Mouse (Mus musculus): ENCODE measurements around the gene Maml3. TPM values are rescaled to one million over a fixed set of nuclear protein-coding genes. Genes with fewer than 3 reads are reported as not detected.

Gene Maml3
- total RNA-seq, 1 experiment, result 1.2 TPM

- Histone ChIP-seq H3K4me1 (ENCODE audit: control insufficient read depth in 2 of 2, insufficient read depth in 2 of 2, low read length in 2 of 2, poor library complexity in 1 of 2) (peaks cover 0 to 3% of the 10 kb centered on the region in 2 experiments; a peak in 1 of 4 replicates), H3K9ac (ENCODE audit: insufficient read depth, low read depth, low read length, poor library complexity, severe bottlenecking) (no peak overlapping the region), H3K27ac (ENCODE audit: insufficient read depth, low read depth, low read length, poor library complexity, severe bottlenecking) (no peak overlapping the region), H3K36me3 (ENCODE audit: control insufficient read depth, insufficient read depth, low read length, poor library complexity, severe bottlenecking) (no peaks in the 10 kb centered on the region), H3K9me3 (ENCODE audit: control insufficient read depth, insufficient read depth, low read depth, low read length) (no peaks in the 10 kb centered on the region), H3K4me3 (ENCODE audit: insufficient read depth in 1 of 2, low read depth in 1 of 2, low read length in 2 of 2, poor library complexity in 1 of 2, severe bottlenecking in 1 of 2) (no peak overlapping the region)
- in situ Hi-C loops (cut with MboI; ENCODE audit: low sequenced_read_pairs in 2 of 2, unreplicated experiment in 2 of 2), result no loop called here
- DNase-seq (ENCODE audit: low read depth, low spot score), result no peak
- TF ChIP-seq CHD2 (IDR thresholded peaks at IDR 0.05; ENCODE audit: low read depth, low read length), result no peak
- no peak for TF ChIP-seq MAFK (IDR thresholded peaks at IDR 0.05; ENCODE audit: insufficient read depth, low read depth, low read length)
- no peak for TF ChIP-seq ZNF384 (IDR thresholded peaks at IDR 0.05; ENCODE audit: low read depth, low read length)
- no peak for TF ChIP-seq HCFC1 (IDR thresholded peaks at IDR 0.05; ENCODE audit: borderline replicate concordance, insufficient read depth, low read length)
- no peak for TF ChIP-seq ZC3H11A (IDR thresholded peaks at IDR 0.05; ENCODE audit: borderline replicate concordance, low read depth, low read length)
Measured at GRCm38 (mm10) chr3:51686791-51687190, 418.1 kb downstream of the Maml3 start.

GRCm38 (mm10) chr3:51686316-51686715, 418.6 kb downstream of the Maml3 start:
- DNase-seq (ENCODE audit: low read depth, low spot score), result no peak
- in situ Hi-C loops (cut with MboI; ENCODE audit: low sequenced_read_pairs in 2 of 2, unreplicated experiment in 2 of 2), result no loop called here
- no peaks in the 10 kb centered on the region for H3K9me3 ChIP-seq (ENCODE audit: control insufficient read depth, insufficient read depth, low read depth, low read length)
- no peak for TF ChIP-seq HCFC1 (IDR thresholded peaks at IDR 0.05; ENCODE audit: borderline replicate concordance, insufficient read depth, low read length)
- H3K4me1 ChIP-seq (ENCODE audit: control insufficient read depth in 2 of 2, insufficient read depth in 2 of 2, low read length in 2 of 2, poor library complexity in 1 of 2), result peaks cover 0 to 3% of the 10 kb centered on the region in 2 experiments; a peak in 1 of 4 replicates
- no peaks in the 10 kb centered on the region for H3K36me3 ChIP-seq (ENCODE audit: control insufficient read depth, insufficient read depth, low read length, poor library complexity, severe bottlenecking)
- H3K9ac ChIP-seq (ENCODE audit: insufficient read depth, low read depth, low read length, poor library complexity, severe bottlenecking), result no peak overlapping the region
- no peak overlapping the region for H3K27ac ChIP-seq (ENCODE audit: insufficient read depth, low read depth, low read length, poor library complexity, severe bottlenecking)
- H3K4me3 ChIP-seq (ENCODE audit: insufficient read depth in 1 of 2, low read depth in 1 of 2, low read length in 2 of 2, poor library complexity in 1 of 2, severe bottlenecking in 1 of 2), result no peak overlapping the region

DNA sequence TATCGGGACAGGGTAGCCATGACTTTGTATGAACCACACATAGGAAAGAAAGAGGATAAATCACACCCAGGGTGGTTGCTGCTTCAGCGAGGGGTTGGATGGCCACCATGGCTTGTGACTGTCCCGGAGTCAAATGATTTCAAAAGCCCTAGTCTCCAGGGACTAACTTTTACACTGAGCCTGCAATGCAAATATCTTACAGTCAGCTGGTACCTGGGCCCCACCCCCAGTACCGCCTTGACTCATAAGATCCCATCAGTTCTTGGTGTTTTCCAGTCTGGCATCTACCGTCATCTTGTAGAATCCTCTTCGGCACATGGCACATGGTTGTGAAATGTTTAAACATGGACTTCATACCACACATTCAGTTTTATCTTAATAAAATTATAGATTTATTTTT, 419.3 kb downstream of the Maml3 start:
- Histone ChIP-seq H3K9me3 (ENCODE audit: control insufficient read depth, insufficient read depth, low read depth, low read length) (no peaks in the 10 kb centered on the region), H3K4me1 (ENCODE audit: control insufficient read depth in 2 of 2, insufficient read depth in 2 of 2, low read length in 2 of 2, poor library complexity in 1 of 2) (peaks cover 0 to 1% of the 10 kb centered on the region in 2 experiments; a peak in 1 of 4 replicates), H3K4me3 (ENCODE audit: insufficient read depth in 1 of 2, low read depth in 1 of 2, low read length in 2 of 2, poor library complexity in 1 of 2, severe bottlenecking in 1 of 2) (no peak overlapping the region), H3K27ac (ENCODE audit: insufficient read depth, low read depth, low read length, poor library complexity, severe bottlenecking) (no peak overlapping the region), H3K36me3 (ENCODE audit: control insufficient read depth, insufficient read depth, low read length, poor library complexity, severe bottlenecking) (no peaks in the 10 kb centered on the region), H3K9ac (ENCODE audit: insufficient read depth, low read depth, low read length, poor library complexity, severe bottlenecking) (no peak overlapping the region)
- DNase-seq (ENCODE audit: low read depth, low spot score), result no peak
- no peak for TF ChIP-seq HCFC1 (IDR thresholded peaks at IDR 0.05; ENCODE audit: borderline replicate concordance, insufficient read depth, low read length)
- no peak for TF ChIP-seq MAFK (IDR thresholded peaks at IDR 0.05; ENCODE audit: insufficient read depth, low read depth, low read length)
- TF ChIP-seq ZNF384 (IDR thresholded peaks at IDR 0.05; ENCODE audit: low read depth, low read length), result no peak
- no peak for TF ChIP-seq ZC3H11A (IDR thresholded peaks at IDR 0.05; ENCODE audit: borderline replicate concordance, low read depth, low read length)
- TF ChIP-seq CHD2 (IDR thresholded peaks at IDR 0.05; ENCODE audit: low read depth, low read length), result no peak
- in situ Hi-C loops (cut with MboI; ENCODE audit: low sequenced_read_pairs in 2 of 2, unreplicated experiment in 2 of 2), result no loop called here

DNA sequence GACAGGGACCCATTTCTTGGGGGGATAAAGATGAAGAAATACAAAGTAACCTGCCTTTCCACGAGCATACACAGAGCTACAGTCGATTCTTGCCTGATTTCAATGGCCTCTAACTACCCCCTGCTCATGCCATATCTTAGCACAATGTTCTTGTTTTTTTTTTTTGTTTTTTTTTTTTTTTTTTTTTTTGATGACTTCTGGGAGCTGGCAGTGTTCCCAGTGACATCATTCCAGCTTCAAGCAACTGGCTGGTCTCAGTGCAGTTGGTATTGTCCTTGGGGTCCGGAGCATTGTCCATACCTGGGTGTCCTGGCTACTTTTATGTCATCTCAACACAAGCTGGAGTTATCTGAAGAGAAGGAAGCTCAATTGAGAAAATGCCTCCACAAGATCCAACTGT, 429.9 kb downstream of the Maml3 start:
- H3K4me1 ChIP-seq (ENCODE audit: control insufficient read depth in 2 of 2, insufficient read depth in 2 of 2, low read length in 2 of 2, poor library complexity in 1 of 2), result peaks cover 7 to 12% of the 10 kb centered on the region in 2 experiments; a peak in 2 of 4 replicates
- no peak for DNase-seq (ENCODE audit: low read depth, low spot score)
- H3K36me3 ChIP-seq (ENCODE audit: control insufficient read depth, insufficient read depth, low read length, poor library complexity, severe bottlenecking), result no peaks in the 10 kb centered on the region
- no peaks in the 10 kb centered on the region for H3K9me3 ChIP-seq (ENCODE audit: control insufficient read depth, insufficient read depth, low read depth, low read length)
- no peak overlapping the region for H3K9ac ChIP-seq (ENCODE audit: insufficient read depth, low read depth, low read length, poor library complexity, severe bottlenecking)
- in situ Hi-C loops (cut with MboI; ENCODE audit: low sequenced_read_pairs in 2 of 2, unreplicated experiment in 2 of 2), result no loop called here
- H3K27ac ChIP-seq (ENCODE audit: insufficient read depth, low read depth, low read length, poor library complexity, severe bottlenecking), result no peak overlapping the region
- no peak overlapping the region for H3K4me3 ChIP-seq (ENCODE audit: insufficient read depth in 1 of 2, low read depth in 1 of 2, low read length in 2 of 2, poor library complexity in 1 of 2, severe bottlenecking in 1 of 2)
- TF ChIP-seq CHD2 (IDR thresholded peaks at IDR 0.05; ENCODE audit: low read depth, low read length) (no peak), MAFK (IDR thresholded peaks at IDR 0.05; ENCODE audit: insufficient read depth, low read depth, low read length) (no peak), HCFC1 (IDR thresholded peaks at IDR 0.05; ENCODE audit: borderline replicate concordance, insufficient read depth, low read length) (no peak), ZC3H11A (IDR thresholded peaks at IDR 0.05; ENCODE audit: borderline replicate concordance, low read depth, low read length) (no peak), ZNF384 (IDR thresholded peaks at IDR 0.05; ENCODE audit: low read depth, low read length) (no peak)

Data from ES-E14 (cell line).